Mouse (Mus musculus) CH12.LX (cell line): ENCODE data around the gene Pram1.

ENCODE experiments used
- CTCF ChIP-seq, 2 experiments: IDR thresholded peaks in 1 of 2; conservative IDR thresholded peaks in 1 of 2; 2 replicates each; pipeline ENCODE4 v1.5.1; 2011 to 2012; ENCODE audit warnings: low read depth in 2 of 2, low read length in 2 of 2, improper control_type of control experiment in 1 of 2, inconsistent platforms in 1 of 2, mild to moderate bottlenecking in 1 of 2, moderate library complexity in 1 of 2
- E2F4 ChIP-seq: IDR thresholded peaks from 2 replicates; pipeline ENCODE4 v1.6.1; 2011; ENCODE audit warnings: low read depth, low read length, improper control_type of control experiment; ENCODE audit not compliant: insufficient replicate concordance
- EP300 ChIP-seq: IDR thresholded peaks from 2 replicates; pipeline ENCODE4 v1.6.1; 2011; ENCODE audit warnings: low read length, improper control_type of control experiment
- HCFC1 ChIP-seq: IDR thresholded peaks from 2 replicates; pipeline ENCODE4 v1.6.1; 2012; ENCODE audit warnings: low read depth, mild to moderate bottlenecking, inconsistent platforms, low read length, improper control_type of control experiment
- MEF2A ChIP-seq: IDR thresholded peaks from 2 replicates; pipeline ENCODE4 v1.6.1; 2014; ENCODE audit warnings: low read depth, mild to moderate bottlenecking, inconsistent platforms, low read length, improper control_type of control experiment, borderline replicate concordance
- NELFE ChIP-seq: IDR thresholded peaks from 2 replicates; pipeline ENCODE4 v1.6.1; 2011; ENCODE audit warnings: low read depth, low read length, improper control_type of control experiment
- POLR2A ChIP-seq: IDR thresholded peaks from 2 replicates; pipeline ENCODE4 v1.6.1; 2011; ENCODE audit warnings: low read depth, mild to moderate bottlenecking, improper control_type of control experiment, low read length
- RCOR1 ChIP-seq: conservative IDR thresholded peaks from 2 replicates; pipeline ENCODE4 v1.6.1; 2012; ENCODE audit warnings: low read depth, mild to moderate bottlenecking, inconsistent platforms, low read length, improper control_type of control experiment
- TCF12 ChIP-seq: IDR thresholded peaks from 2 replicates; pipeline ENCODE4 v1.6.1; 2014; ENCODE audit warnings: low read depth, mild to moderate bottlenecking, inconsistent platforms, low read length, improper control_type of control experiment
- UBTF ChIP-seq: IDR thresholded peaks from 2 replicates; pipeline ENCODE4 v1.6.1; 2012; ENCODE audit warnings: low read depth, mild to moderate bottlenecking, inconsistent platforms, low read length, improper control_type of control experiment, moderate library complexity
- USF1 ChIP-seq: IDR thresholded peaks from 2 replicates; pipeline ENCODE4 v1.6.1; 2014; ENCODE audit warnings: low read depth, mild to moderate bottlenecking, inconsistent platforms, low read length, improper control_type of control experiment
- ZKSCAN1 ChIP-seq: IDR thresholded peaks from 2 replicates; pipeline ENCODE4 v1.6.1; 2012; ENCODE audit warnings: low read depth, inconsistent platforms, low read length, improper control_type of control experiment, borderline replicate concordance
- ZNF384 ChIP-seq: IDR thresholded peaks from 2 replicates; pipeline ENCODE4 v1.6.1; 2012; ENCODE audit warnings: low read depth, low read length, improper control_type of control experiment, inconsistent platforms

- TF ChIP-seq CTCF (conservative IDR thresholded peaks at IDR 0.05 in 1 of 2, IDR thresholded peaks at IDR 0.05 in 1 of 2; ENCODE audit: low read depth in 2 of 2, low read length in 2 of 2) (no peak), TCF12 (no peak), POLR2A (no peak), RCOR1 (no peak), MEF2A (no peak), USF1 (no peak), E2F4 (no peak), ZKSCAN1 (no peak), EP300 (no peak), NELFE (no peak), ZNF384 (no peak), HCFC1 (no peak), UBTF (no peak)
Measured at GRCm38 (mm10) chr17:33666813-33667212, 29.0 kb downstream of the Pram1 start.
